Mouse (Mus musculus) limb, embryonic 14.5 days (tissue): ENCODE data around the gene Hdac5. TPM values are rescaled to one million over a fixed set of nuclear protein-coding genes. Genes with fewer than 3 reads are reported as not detected.
A peak's percentile ranks its signal among the peaks of the same experiment; 100 is the strongest.

Experiments
- ATAC-seq: fragments of 200-750 bp; cut with Nextera tagmentation; 2 replicates; pipeline ENCODE4 v1.8.0; 2017; ENCODE audit warnings: low read depth, moderate number of reproducible peaks, moderate TSS enrichment; ENCODE audit not compliant: low FRiP score
- DNase-seq: peaks from one replicate; pipeline ENCODE4 v3.0.0-alpha.2; 2015; ENCODE audit warnings: low spot score
- H3K27ac ChIP-seq: fragments of 300-500 bp; sonication (generic); replicated peaks from 2 replicates; pipeline ENCODE4 v1.5.1; 2014; ENCODE audit warnings: low read depth, mild to moderate bottlenecking, low read length, moderate library complexity, mixed read lengths
- H3K27me3 ChIP-seq: fragments of 300-500 bp; sonication (generic); 2 replicates; pipeline ENCODE4 v1.6.1; 2014; ENCODE audit warnings: low read length, mixed read lengths; ENCODE audit not compliant: control insufficient read depth, insufficient read depth
- H3K36me3 ChIP-seq: fragments of 300-500 bp; sonication (generic); 2 replicates; pipeline ENCODE4 v1.6.1; 2014; ENCODE audit warnings: mild to moderate bottlenecking, low read length, moderate library complexity, mixed read lengths; ENCODE audit not compliant: control insufficient read depth, insufficient read depth
- H3K4me1 ChIP-seq: fragments of 300-500 bp; sonication (generic); 2 replicates; pipeline ENCODE4 v1.6.1; 2014; ENCODE audit warnings: antibody characterized with exemption, low read length, mixed read lengths; ENCODE audit not compliant: control insufficient read depth, insufficient read depth
- H3K4me2 ChIP-seq: fragments of 300-500 bp; sonication (generic); replicated peaks from 2 replicates; pipeline ENCODE4 v1.6.1; 2014; ENCODE audit warnings: low read depth, mild to moderate bottlenecking, low read length, moderate library complexity; ENCODE audit not compliant: severe bottlenecking
- H3K4me3 ChIP-seq: fragments of 300-500 bp; sonication (generic); replicated peaks from 2 replicates; pipeline ENCODE4 v1.5.1; 2014; ENCODE audit warnings: low read length
- H3K9ac ChIP-seq: fragments of 300-500 bp; sonication (generic); 2 replicates; pipeline ENCODE4 v1.6.1; 2014; ENCODE audit warnings: mild to moderate bottlenecking, low read depth, low read length, moderate library complexity; ENCODE audit not compliant: severe bottlenecking
- H3K9me3 ChIP-seq: fragments of 300-500 bp; sonication (generic); 2 replicates; pipeline ENCODE4 v1.6.1; 2016; ENCODE audit warnings: low read length; ENCODE audit not compliant: control insufficient read depth
- POLR2A ChIP-seq: fragments of 200-500 bp; IDR thresholded peaks from 2 replicates; pipeline ENCODE4 v1.8.0; 2012; ENCODE audit warnings: inconsistent platforms, mild to moderate bottlenecking, moderate library complexity, borderline replicate concordance; ENCODE audit not compliant: insufficient read depth, insufficient read length; ENCODE audit errors: extremely low read depth
- WGBS: fragments of 180-500 bp; shearing (Covaris S2); extraction: QIAGEN DNeasy Blood & Tissue Kit; methylation state at CpG from one replicate; pipeline ENCODE4 v1.1.7; 2014; 5-methylcytosine and 5-hydroxymethylcytosine counted together
- polyA plus RNA-seq, 2 experiments: library from polyadenylated mRNA; depleted of rRNA in 1 of 2; stranded (reverse) in 1 of 2; unstranded in 1 of 2; fragments of >200 nt; fragmentation: Nextera tagmentation in 1 of 2; extraction: Ambion mirVana in 1 of 2; gene quantifications; 2 replicates each; pipeline versions ENCODE4 v1.2.1 to v1.2.3; 2012 to 2014

Hdac5 gene
- polyA plus RNA-seq, 2 experiments, result 46.7 to 86.2 TPM

DNA sequence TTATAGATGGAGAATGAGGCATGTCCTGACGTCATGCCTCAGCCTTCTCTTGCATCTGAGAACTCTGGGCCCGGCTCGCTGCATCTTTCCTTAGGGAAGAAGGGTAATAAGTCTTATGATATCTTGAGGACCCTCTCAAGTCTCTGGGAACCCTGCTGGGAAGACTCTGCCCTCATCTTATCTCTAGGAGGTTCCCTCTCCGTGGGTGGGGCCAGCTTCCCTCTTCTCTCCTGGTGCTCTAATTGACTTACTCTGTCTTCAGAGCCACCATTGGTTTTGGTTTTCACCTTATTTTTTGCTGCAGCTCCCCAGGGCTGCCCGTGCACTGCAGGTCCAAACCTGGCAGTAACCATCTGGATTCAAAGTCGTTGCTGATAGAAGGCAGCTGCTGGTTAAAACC, 28.1 kb upstream of the Hdac5 start:
- 69% methylated on average over 6 of the region's 6 CpGs for WGBS
- peaks cover 12% of the 10 kb centered on the region; the same call in 1 of the 2 replicates for H3K36me3 ChIP-seq

DNA sequence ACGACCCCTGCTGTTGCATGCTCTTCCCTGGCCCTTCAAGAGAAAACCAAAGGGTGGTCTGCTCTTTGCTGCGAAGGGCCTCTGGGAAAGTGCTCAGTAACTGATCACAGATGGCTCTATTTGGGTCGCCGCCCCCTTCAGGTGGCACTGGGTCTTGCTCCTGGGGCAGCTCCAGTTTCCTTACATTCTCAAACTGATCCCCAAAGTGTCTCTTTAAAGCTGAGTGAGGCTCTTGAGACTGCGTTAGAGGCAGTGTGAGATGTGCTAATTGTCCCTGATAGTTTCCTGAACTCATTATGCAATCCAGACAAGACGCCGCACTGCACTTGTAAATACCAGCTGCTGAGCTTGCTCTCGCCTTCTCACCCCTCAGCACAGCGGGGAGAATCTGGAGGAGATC, 27.5 kb upstream of the Hdac5 start:
- peak; percentile 19 for DNase-seq
- peak; percentile 65; the same call in 1 of the 2 replicates for ATAC-seq
- Histone ChIP-seq H3K9ac (no peak overlapping the region), H3K36me3 (peaks cover 12% of the 10 kb centered on the region; the same call in 1 of the 2 replicates), H3K27ac (0 out of 2 replicates have a peak overlapping the region, but pooled peaks have one; percentile 9), H3K4me2 (peak overlapping the region; percentile 19; the same call in 1 of the 2 replicates), H3K4me1 (peaks cover 8% of the 10 kb centered on the region; the same call in 1 of the 2 replicates), H3K9me3 (no peaks in the 10 kb centered on the region), H3K4me3 (no peak overlapping the region), H3K27me3 (no peaks in the 10 kb centered on the region)
- no peak for TF ChIP-seq POLR2A
- WGBS, result 13% methylated on average over 9 of the region's 9 CpGs

More for the DNA sequence above, 28.1 kb upstream of the Hdac5 start:
- H3K9ac ChIP-seq, result no peak overlapping the region
- H3K4me3 ChIP-seq, result no peak overlapping the region
- H3K9me3 ChIP-seq, result no peaks in the 10 kb centered on the region
- ATAC-seq (no peak), DNase-seq (no peak)
- no peak overlapping the region for H3K4me2 ChIP-seq
- H3K27ac ChIP-seq, result no peak overlapping the region
- TF ChIP-seq POLR2A, result no peak
- H3K4me1 ChIP-seq, result peaks cover 8% of the 10 kb centered on the region; the same call in 1 of the 2 replicates
- H3K27me3 ChIP-seq, result no peaks in the 10 kb centered on the region

DNA sequence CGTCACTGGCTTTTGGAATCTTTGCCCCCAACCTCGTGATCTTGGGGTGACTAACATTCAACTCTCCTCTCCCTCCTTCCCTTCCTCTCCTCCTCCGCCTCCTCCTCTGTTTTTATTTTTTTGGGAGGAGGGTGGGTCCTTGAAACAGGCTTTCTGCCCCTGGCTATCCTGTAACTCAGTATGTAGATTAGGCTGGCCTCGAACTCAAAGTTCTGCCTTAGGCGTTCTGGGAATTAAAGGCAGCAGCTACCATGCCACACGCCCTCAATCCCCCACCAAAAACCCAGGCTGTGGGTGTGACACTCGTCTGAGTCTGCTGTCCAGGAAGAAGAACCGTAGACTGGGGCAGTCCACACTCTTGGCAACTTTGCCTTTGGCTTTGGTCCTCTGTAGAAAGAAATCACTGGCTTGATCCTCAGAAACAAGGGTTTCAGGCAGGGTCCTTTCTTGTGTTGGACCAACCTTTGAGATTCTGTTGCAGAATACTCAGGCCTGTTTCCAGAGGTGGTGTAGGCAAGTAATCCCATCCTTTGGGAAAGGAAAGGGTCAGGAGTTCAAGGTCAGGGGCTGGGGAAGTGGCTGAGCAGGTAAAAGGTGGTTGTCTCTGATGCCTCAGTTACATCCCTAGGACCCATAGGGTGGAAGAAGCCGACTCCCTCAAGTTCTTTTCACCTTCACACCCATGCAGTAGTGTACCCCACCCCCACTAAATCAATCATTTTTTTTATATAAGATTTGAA, 19.6 kb upstream of the Hdac5 start:
- WGBS, result 14% methylated on average over 9 of the region's 9 CpGs
- no peak overlapping the region for H3K27ac ChIP-seq
- peaks cover 18% of the 10 kb centered on the region; the same call in 1 of the 2 replicates for H3K4me1 ChIP-seq
- H3K4me2 ChIP-seq, result peak overlapping the region; percentile 96
- H3K9me3 ChIP-seq, result no peaks in the 10 kb centered on the region
- no peaks in the 10 kb centered on the region for H3K27me3 ChIP-seq
- H3K36me3 ChIP-seq, result peaks cover 10% of the 10 kb centered on the region; the same call in 1 of the 2 replicates
- DNase-seq, result no peak
- no peak for ATAC-seq
- peak overlapping the region; percentile 64 for H3K9ac ChIP-seq
- peak overlapping the region; percentile 70 for H3K4me3 ChIP-seq
- no peak for TF ChIP-seq POLR2A

GRCm38 (mm10) chr11:102248630-102249230, 18.8 kb upstream of the Hdac5 start, which contains the start of gene BC030867:
Gene BC030867, plus strand, starts transcription at chr11:102248882.
- peak; percentile 67 for ATAC-seq
- peak within 1 kb of the TSS; percentile 96 for H3K4me2 ChIP-seq
- peak within 1 kb of the TSS; percentile 70 for H3K4me3 ChIP-seq
- peaks cover 10% of the 10 kb centered on the region; the same call in 1 of the 2 replicates for H3K36me3 ChIP-seq
- no peaks in the 10 kb centered on the region for H3K9me3 ChIP-seq
- peaks cover 19% of the 10 kb centered on the region; the same call in 1 of the 2 replicates for H3K4me1 ChIP-seq
- WGBS, result 0% methylated on average over 38 of the region's 41 CpGs
- H3K9ac ChIP-seq, result peak within 1 kb of the TSS; percentile 64
- DNase-seq, result peak; percentile 98
- no peaks in the 10 kb centered on the region for H3K27me3 ChIP-seq
- H3K27ac ChIP-seq, result no peak within 1 kb of the TSS
- peak; percentile 22; the same call in 1 of the 2 replicates for TF ChIP-seq POLR2A

DNA sequence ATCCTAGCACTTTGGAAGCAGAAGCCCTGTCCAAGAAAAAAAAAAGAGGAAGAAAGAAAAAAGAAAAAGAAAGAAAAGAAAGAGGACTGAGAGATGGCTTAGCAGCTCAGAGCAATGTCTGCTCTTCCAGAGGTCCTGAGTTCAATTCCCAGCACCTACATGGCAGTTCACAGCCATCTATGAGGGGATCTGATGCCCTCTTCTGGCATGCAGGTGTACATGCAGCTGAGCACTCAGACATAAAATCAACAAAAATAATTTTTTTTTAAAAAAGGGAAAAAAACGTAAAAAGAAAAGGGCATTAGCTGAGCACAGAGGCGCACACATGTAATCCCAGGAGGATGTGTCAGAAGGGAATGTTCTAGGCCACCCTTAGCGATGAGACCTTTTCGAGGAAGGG, 16.9 kb upstream of the Hdac5 start:
- H3K4me1 ChIP-seq, result peaks cover 19% of the 10 kb centered on the region; the same call in 1 of the 2 replicates
- H3K36me3 ChIP-seq, result 0 out of 2 replicates have a peak, but pooled peaks cover 6% of the 10 kb centered on the region
- ATAC-seq (no peak), DNase-seq (no peak)
- WGBS, result 87% methylated on average over 4 of the region's 4 CpGs
- H3K27ac ChIP-seq, result no peak overlapping the region
- H3K9ac ChIP-seq, result no peak overlapping the region
- no peaks in the 10 kb centered on the region for H3K9me3 ChIP-seq
- no peak overlapping the region for H3K4me2 ChIP-seq
- no peak overlapping the region for H3K4me3 ChIP-seq
- TF ChIP-seq POLR2A, result no peak
- H3K27me3 ChIP-seq, result no peaks in the 10 kb centered on the region
